Mouse (Mus musculus) v-Abl transformed pro-B cells (cell line): ENCODE results near the gene Timm29.

Source experiments
- in situ Hi-C, 2 experiments: fragments of 400-800 bp; cut with MboI; formaldehyde crosslinking; loops; one replicate each; pipeline ENCODE4 v1.15.1; 2025; ENCODE audit not compliant: unreplicated experiment in 2 of 2

The Timm29 gene

GRCm38 (mm10) chr9:21609861-21610260, 17.3 kb downstream of the Timm29 start:
- in situ Hi-C loops, result loop anchor here (10.0 to 25.0 kb wide), 2 partner anchors 55 to 973 kb away; partner anchors contain the start of genes Fbxl12 (in 1 of the 2) and Ubl5 (in 1 of the 2)

- in situ Hi-C loops, result loop anchor here in 1 of 2 experiments (25.0 kb wide), 1 partner anchor 978 kb away; the partner anchor contains the start of genes Fbxl12 and Ubl5
These were observed 22.5 kb downstream of the Timm29 start for GRCm38 (mm10) chr9:21614864-21615616.

GRCm38 (mm10) chr9:21615617-21616231, 23.2 kb downstream of the Timm29 start, which contains the start of gene Smarca4:
Gene Smarca4, plus strand, starts transcription at chr9:21616169.
- in situ Hi-C loops, result loop anchor here in 1 of 2 experiments (25.0 kb wide), 1 partner anchor 978 kb away; the partner anchor contains the start of genes Fbxl12 and Ubl5

- in situ Hi-C loops, result loop anchor here in 1 of 2 experiments (25.0 kb wide), 1 partner anchor 979 kb away; the partner anchor contains the start of genes Fbxl12 and Ubl5
These were observed 23.8 kb downstream of the Timm29 start for GRCm38 (mm10) chr9:21616232-21616781.

- in situ Hi-C loops, result loop anchor here in 1 of 2 experiments (25.0 kb wide), 1 partner anchor 980 kb away; the partner anchor contains the start of genes Fbxl12 and Ubl5
These were observed 24.5 kb downstream of the Timm29 start for GRCm38 (mm10) chr9:21617066-21617465.

- in situ Hi-C loops, result loop anchor here in 1 of 2 experiments (10.0 to 25.0 kb wide), 2 partner anchors 485 to 983 kb away; partner anchors contain the start of genes Fbxl12 and Ubl5
These were observed 27.7 kb downstream of the Timm29 start for GRCm38 (mm10) chr9:21620229-21620628.

- in situ Hi-C loops, result loop anchor here in 1 of 2 experiments (10.0 to 25.0 kb wide), 2 partner anchors 482 to 985 kb away; partner anchors contain the start of genes Fbxl12 and Ubl5
These were observed 30.2 kb downstream of the Timm29 start for GRCm38 (mm10) chr9:21622676-21623075.

GRCm38 (mm10) chr9:21625342-21626339, 33.1 kb downstream of the Timm29 start:
- in situ Hi-C loops, result loop anchor here in 1 of 2 experiments (10.0 kb wide), 1 partner anchor 479 kb away; no protein-coding TSS in a partner anchor

- in situ Hi-C loops, result loop anchor here in 1 of 2 experiments (10.0 kb wide), 1 partner anchor 478 kb away; no protein-coding TSS in a partner anchor
These were observed 34.0 kb downstream of the Timm29 start for GRCm38 (mm10) chr9:21626571-21626970.

- in situ Hi-C loops, result loop anchor here in 1 of 2 experiments (10.0 kb wide), 1 partner anchor 478 kb away; no protein-coding TSS in a partner anchor
These were observed 34.7 kb downstream of the Timm29 start for GRCm38 (mm10) chr9:21627145-21627795.

- in situ Hi-C loops, result no loop called here
These were observed 38.2 kb downstream of the Timm29 start for GRCm38 (mm10) chr9:21630673-21631072.

- in situ Hi-C loops, result no loop called here
These were observed 40.6 kb downstream of the Timm29 start for GRCm38 (mm10) chr9:21633106-21633505.

- in situ Hi-C loops, result loop anchor here in 1 of 2 experiments (5.0 kb wide), 2 partner anchors 33 to 52 kb away; no protein-coding TSS in a partner anchor
These were observed 43.1 kb downstream of the Timm29 start for GRCm38 (mm10) chr9:21635639-21636038.

GRCm38 (mm10) chr9:21639031-21639430, 46.5 kb downstream of the Timm29 start:
- in situ Hi-C loops, result loop anchor here in 1 of 2 experiments (5.0 kb wide), 2 partner anchors 37 to 48 kb away; no protein-coding TSS in a partner anchor
